Mouse (Mus musculus): ENCODE measurements at regions not wholly inside any gene's neighbourhood (a gene's known extent, or its start where the extent isn't known, plus 50 kb on each side); places are given as distances from the start of the nearest gene placed in this dataset.

DNA sequence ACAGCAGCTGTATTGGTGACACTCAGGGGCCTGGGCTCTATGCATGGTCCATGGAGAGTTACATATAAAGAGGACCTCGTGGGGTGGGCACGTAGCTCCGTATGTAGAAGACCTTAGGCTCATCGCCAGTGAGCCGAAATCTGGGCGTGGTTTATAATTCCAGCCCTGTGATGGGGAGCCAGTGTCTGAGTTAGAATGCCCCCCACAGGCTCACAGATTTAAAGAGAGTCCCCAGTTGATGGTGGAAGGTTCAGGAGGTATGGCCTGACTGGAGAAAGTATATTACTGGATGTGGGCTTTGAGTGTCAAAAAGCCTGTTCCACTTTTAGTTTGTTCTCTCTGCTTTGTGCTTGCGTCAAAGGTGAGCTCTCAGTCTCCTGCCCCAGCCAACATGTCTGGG lies 54.8 kb downstream of the 1700122O11Rik start:
- no peak for TF ChIP-seq CTCF (IDR thresholded peaks at IDR 0.05; ENCODE audit: control insufficient read depth, insufficient read depth, insufficient replicate concordance, low read depth, low read length)
- no peak for TF ChIP-seq POLR2A (IDR thresholded peaks at IDR 0.05; ENCODE audit: control insufficient read depth, low read depth, low read length)
